Mouse (Mus musculus): ENCODE data around the gene Rbm4b.

DNA sequence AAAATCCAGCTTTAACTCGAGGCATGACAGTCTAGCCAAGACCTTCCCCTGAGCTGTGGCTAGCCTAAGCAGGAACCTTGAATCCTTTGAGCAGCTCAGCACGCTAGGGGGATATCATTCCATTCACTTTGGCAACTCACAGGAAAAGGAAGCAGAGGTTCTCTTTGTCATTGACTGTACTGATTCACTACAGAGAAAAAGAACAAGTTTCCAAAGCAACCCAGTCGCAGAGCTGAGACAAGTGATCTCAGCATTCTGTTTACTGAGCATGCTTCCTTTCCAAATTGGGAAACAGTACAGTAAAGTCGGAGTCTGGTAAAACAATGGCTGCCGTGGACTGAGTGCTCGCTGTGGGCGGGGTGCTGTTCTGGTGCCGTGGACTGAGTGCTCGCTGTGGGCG, 47.5 kb upstream of the Rbm4b start:
- no peak for TF ChIP-seq CTCF (IDR thresholded peaks at IDR 0.05; ENCODE audit: insufficient read depth, low read length)
- no peak for TF ChIP-seq POLR2A (IDR thresholded peaks at IDR 0.05; ENCODE audit: borderline replicate concordance, extremely low read depth, low read depth, low read length)
